Mouse (Mus musculus): Measurements from ENCODE around the gene Adam15. TPM values are rescaled to one million over a fixed set of nuclear protein-coding genes. Genes with fewer than 3 reads are reported as not detected.
A peak's percentile ranks its signal among the peaks of the same experiment; 100 is the strongest.

Gene Adam15
- polyA plus RNA-seq, 1 experiment from 2014 or later, result 23.2 TPM

- peaks cover 83% of the 10 kb centered on the region for H3K27me3 ChIP-seq (replicated peaks; ENCODE audit: control insufficient read depth, insufficient read depth, low read length)
- no peak overlapping the region for H3K9ac ChIP-seq (ENCODE audit: low read depth, low read length)
- H3K9me3 ChIP-seq (ENCODE audit: control insufficient read depth, low read length), result no peaks in the 10 kb centered on the region
- no peaks in the 10 kb centered on the region for H3K36me3 ChIP-seq (ENCODE audit: control insufficient read depth, insufficient read depth, low read length)
- H3K4me2 ChIP-seq, result peak overlapping the region; percentile 89
- WGBS, result 19% methylated on average over 21 of the region's 21 CpGs
- H3K4me1 ChIP-seq (replicated peaks; ENCODE audit: control insufficient read depth, insufficient read depth, low read length), result peaks cover 43% of the 10 kb centered on the region
- peak overlapping the region; percentile 63 for H3K4me3 ChIP-seq (ENCODE audit: low read depth, low read length)
- ATAC-seq (replicated peaks; ENCODE audit: low FRiP score) (no peak), DNase-seq (ENCODE audit: low spot score) (no peak)
- H3K27ac ChIP-seq (ENCODE audit: low read depth, low read length), result no peak overlapping the region
Measured at GRCm38 (mm10) chr3:89318971-89319590, 30.7 kb downstream of the Adam15 start.

- no peak for DNase-seq (ENCODE audit: low spot score)
- no peak overlapping the region for H3K9ac ChIP-seq (ENCODE audit: low read depth, low read length)
- H3K27ac ChIP-seq (ENCODE audit: low read depth, low read length), result no peak overlapping the region
- H3K4me2 ChIP-seq, result no peak overlapping the region
- H3K36me3 ChIP-seq (ENCODE audit: control insufficient read depth, insufficient read depth, low read length), result no peaks in the 10 kb centered on the region
- ATAC-seq (replicated peaks; ENCODE audit: low FRiP score), result no peak
- no peaks in the 10 kb centered on the region for H3K9me3 ChIP-seq (ENCODE audit: control insufficient read depth, low read length)
- peaks cover 43% of the 10 kb centered on the region for H3K4me1 ChIP-seq (replicated peaks; ENCODE audit: control insufficient read depth, insufficient read depth, low read length)
- no peak overlapping the region for H3K4me3 ChIP-seq (ENCODE audit: low read depth, low read length)
- WGBS, result 69% methylated on average over 8 of the region's 8 CpGs
- H3K27me3 ChIP-seq (replicated peaks; ENCODE audit: control insufficient read depth, insufficient read depth, low read length), result peaks cover 75% of the 10 kb centered on the region
Measured at GRCm38 (mm10) chr3:89318316-89318715, 31.5 kb downstream of the Adam15 start.

DNA sequence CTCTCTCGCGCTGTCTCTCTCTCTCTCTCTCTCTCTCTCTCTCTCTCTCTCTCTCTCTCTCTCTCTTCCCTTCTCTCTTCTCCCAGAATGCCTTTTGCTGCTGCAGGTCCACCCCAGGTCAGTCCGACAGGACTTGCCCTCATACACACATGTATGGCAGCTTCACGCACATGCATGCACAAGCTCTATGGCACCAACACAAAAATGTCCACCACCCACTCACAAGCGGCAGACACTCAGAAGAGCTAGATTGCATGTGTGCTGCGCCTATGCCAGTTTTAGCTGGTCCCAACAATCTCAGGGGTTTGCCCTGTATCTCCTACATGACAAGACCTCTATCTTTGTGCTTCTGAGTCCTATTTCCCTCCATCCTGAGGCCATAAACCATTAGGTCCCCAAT lies 32.5 kb downstream of the Adam15 start:
- Histone ChIP-seq H3K4me3 (ENCODE audit: low read depth, low read length) (no peak overlapping the region), H3K4me2 (no peak overlapping the region), H3K27me3 (replicated peaks; ENCODE audit: control insufficient read depth, insufficient read depth, low read length) (peaks cover 65% of the 10 kb centered on the region), H3K4me1 (replicated peaks; ENCODE audit: control insufficient read depth, insufficient read depth, low read length) (peaks cover 38% of the 10 kb centered on the region), H3K9me3 (ENCODE audit: control insufficient read depth, low read length) (no peaks in the 10 kb centered on the region), H3K9ac (ENCODE audit: low read depth, low read length) (no peak overlapping the region), H3K36me3 (ENCODE audit: control insufficient read depth, insufficient read depth, low read length) (no peaks in the 10 kb centered on the region), H3K27ac (ENCODE audit: low read depth, low read length) (no peak overlapping the region)
- ATAC-seq (replicated peaks; ENCODE audit: low FRiP score) (no peak), DNase-seq (ENCODE audit: low spot score) (no peak)
- WGBS, result 57% methylated on average over 6 of the region's 6 CpGs

- Histone ChIP-seq H3K4me2 (0 out of 2 replicates have a peak overlapping the region, but pooled peaks have one; percentile 11), H3K4me1 (replicated peaks; ENCODE audit: control insufficient read depth, insufficient read depth, low read length) (peaks cover 34% of the 10 kb centered on the region), H3K27ac (ENCODE audit: low read depth, low read length) (no peak overlapping the region), H3K9me3 (ENCODE audit: control insufficient read depth, low read length) (no peaks in the 10 kb centered on the region), H3K36me3 (ENCODE audit: control insufficient read depth, insufficient read depth, low read length) (no peaks in the 10 kb centered on the region), H3K27me3 (replicated peaks; ENCODE audit: control insufficient read depth, insufficient read depth, low read length) (peaks cover 60% of the 10 kb centered on the region), H3K9ac (ENCODE audit: low read depth, low read length) (no peak overlapping the region), H3K4me3 (ENCODE audit: low read depth, low read length) (no peak overlapping the region)
- WGBS, result 5% methylated on average over 4 of the region's 4 CpGs
- DNase-seq (ENCODE audit: low spot score) (peak; percentile 66), ATAC-seq (replicated peaks; ENCODE audit: low FRiP score) (peak; percentile 42; the same call in 1 of the 2 replicates)
Measured at GRCm38 (mm10) chr3:89316833-89317232, 33.0 kb downstream of the Adam15 start.

DNA sequence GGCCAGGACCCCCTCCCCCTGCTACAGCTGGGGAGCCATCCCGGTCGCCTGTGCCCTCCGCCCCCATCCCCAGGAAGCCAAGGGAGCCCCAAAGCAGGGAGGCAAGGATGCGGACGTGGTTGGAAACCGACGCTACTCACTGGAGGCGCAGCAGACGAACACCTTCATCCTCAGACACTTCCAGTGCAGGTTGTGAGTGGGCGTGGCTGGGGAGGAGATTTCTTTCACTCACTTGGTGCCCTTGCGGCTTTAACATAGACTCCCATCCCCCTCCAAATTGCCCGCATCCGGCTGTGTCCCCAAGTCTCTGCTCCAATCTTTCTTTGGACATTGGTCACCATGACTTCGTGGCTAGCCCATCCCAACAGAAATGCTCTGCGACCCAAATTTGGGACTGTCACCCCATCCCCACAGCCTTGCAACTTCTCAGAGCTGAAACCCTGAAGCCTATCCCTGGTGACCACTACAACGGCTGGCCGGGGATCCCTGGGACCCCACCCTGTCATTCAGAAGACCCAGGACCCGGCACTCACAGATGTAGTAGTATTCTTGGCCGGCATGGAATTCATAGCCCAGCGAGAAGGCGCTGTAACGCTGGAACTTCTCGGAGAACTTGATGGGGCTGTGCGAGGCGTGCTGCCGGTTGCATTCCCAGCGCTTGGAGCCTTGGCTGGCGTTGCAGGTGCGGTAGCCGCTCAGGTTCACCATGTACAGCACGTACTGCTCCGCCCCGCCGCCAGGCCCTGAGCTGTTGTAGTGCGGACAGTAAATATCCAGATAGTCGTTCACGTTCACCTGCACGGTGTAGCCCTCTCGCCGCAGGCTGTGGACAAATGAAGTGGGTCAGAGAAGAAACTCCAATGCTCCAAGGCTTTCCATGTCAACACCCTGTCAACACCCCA lies 33.6 kb downstream of the Adam15 start:
- Histone ChIP-seq H3K4me1 (replicated peaks; ENCODE audit: control insufficient read depth, insufficient read depth, low read length) (peaks cover 27% of the 10 kb centered on the region), H3K27ac (ENCODE audit: low read depth, low read length) (no peak overlapping the region), H3K4me2 (peak overlapping the region; percentile 61), H3K9ac (ENCODE audit: low read depth, low read length) (no peak overlapping the region; the same call in 1 of the 2 replicates), H3K9me3 (ENCODE audit: control insufficient read depth, low read length) (no peaks in the 10 kb centered on the region), H3K36me3 (ENCODE audit: control insufficient read depth, insufficient read depth, low read length) (no peaks in the 10 kb centered on the region), H3K4me3 (ENCODE audit: low read depth, low read length) (peak overlapping the region; percentile 38), H3K27me3 (replicated peaks; ENCODE audit: control insufficient read depth, insufficient read depth, low read length) (peaks cover 54% of the 10 kb centered on the region)
- 21% methylated on average over 40 of the region's 40 CpGs for WGBS
- no peak for ATAC-seq (replicated peaks; ENCODE audit: low FRiP score)
- DNase-seq (ENCODE audit: low spot score), result no peak

DNA sequence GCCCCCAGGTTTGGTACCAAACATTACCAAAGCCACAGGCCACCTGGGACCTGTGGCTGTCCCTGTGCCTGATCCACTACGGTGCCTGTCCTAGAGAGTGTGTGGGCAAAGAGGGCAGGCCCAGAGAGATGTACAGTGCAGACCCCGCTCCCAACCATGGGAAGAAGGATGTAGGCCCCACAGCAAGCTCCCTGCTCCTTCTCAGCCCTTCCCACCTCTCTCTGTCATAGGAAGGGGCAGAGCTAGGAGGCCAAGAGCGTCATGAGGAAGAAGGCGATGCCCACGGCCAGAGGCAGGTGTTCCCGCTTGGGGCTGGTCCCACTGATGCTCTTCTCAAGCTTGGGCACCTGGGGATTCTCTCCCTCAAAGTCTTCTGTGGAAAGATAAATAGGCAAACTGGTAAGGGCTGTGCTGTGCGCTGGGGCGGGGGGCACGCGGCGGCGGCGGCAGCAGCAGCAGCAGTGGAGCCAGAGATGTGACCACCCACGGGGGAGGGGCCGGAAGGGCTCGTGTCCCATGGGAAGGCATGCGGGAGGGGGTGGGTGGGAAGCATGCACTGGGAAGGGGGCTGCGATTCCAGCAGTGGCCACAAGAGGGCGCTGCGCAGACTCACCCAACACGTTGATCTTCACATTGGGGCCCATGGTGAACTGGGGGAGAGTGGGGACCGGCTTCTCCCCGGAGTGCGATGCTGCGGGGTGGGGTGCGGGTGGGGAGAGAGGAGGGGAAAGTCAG lies 34.4 kb downstream of the Adam15 start:
- Histone ChIP-seq H3K4me1 (replicated peaks; ENCODE audit: control insufficient read depth, insufficient read depth, low read length) (peaks cover 20% of the 10 kb centered on the region), H3K36me3 (ENCODE audit: control insufficient read depth, insufficient read depth, low read length) (no peaks in the 10 kb centered on the region), H3K27ac (ENCODE audit: low read depth, low read length) (no peak overlapping the region), H3K9me3 (ENCODE audit: control insufficient read depth, low read length) (no peaks in the 10 kb centered on the region), H3K9ac (ENCODE audit: low read depth, low read length) (peak overlapping the region; percentile 2; the same call in 1 of the 2 replicates), H3K27me3 (replicated peaks; ENCODE audit: control insufficient read depth, insufficient read depth, low read length) (peaks cover 46% of the 10 kb centered on the region), H3K4me2 (peak overlapping the region; percentile 61), H3K4me3 (ENCODE audit: low read depth, low read length) (peak overlapping the region; percentile 38)
- ATAC-seq (replicated peaks; ENCODE audit: low FRiP score) (no peak; the same call in 1 of the 2 replicates), DNase-seq (ENCODE audit: low spot score) (peak; percentile 85)
- WGBS, result 9% methylated on average over 24 of the region's 26 CpGs

DNA sequence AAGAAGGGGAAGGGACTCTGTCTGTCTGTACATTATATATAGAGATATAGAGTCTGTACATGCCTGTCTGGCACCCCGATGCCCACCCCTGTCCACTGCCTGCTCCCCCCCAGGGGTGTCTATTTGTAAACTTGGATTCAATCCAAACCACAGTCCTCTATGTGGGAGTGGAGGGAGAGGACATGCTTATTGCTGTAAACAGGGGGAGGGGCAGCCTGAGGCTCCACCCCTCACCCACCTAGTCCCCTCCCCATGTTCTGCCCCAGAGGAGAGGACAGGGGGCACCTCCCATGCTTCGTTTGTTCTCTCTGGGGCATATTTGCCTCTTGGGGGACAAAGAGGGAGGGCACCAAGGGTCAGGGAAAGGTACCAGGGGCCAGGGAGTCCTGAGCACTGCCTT lies 35.0 kb downstream of the Adam15 start:
- Histone ChIP-seq H3K4me3 (ENCODE audit: low read depth, low read length) (no peak overlapping the region), H3K36me3 (ENCODE audit: control insufficient read depth, insufficient read depth, low read length) (no peaks in the 10 kb centered on the region), H3K4me2 (peak overlapping the region; percentile 61), H3K27ac (ENCODE audit: low read depth, low read length) (no peak overlapping the region), H3K27me3 (replicated peaks; ENCODE audit: control insufficient read depth, insufficient read depth, low read length) (peaks cover 40% of the 10 kb centered on the region), H3K9ac (ENCODE audit: low read depth, low read length) (no peak overlapping the region), H3K4me1 (replicated peaks; ENCODE audit: control insufficient read depth, insufficient read depth, low read length) (peaks cover 15% of the 10 kb centered on the region), H3K9me3 (ENCODE audit: control insufficient read depth, low read length) (no peaks in the 10 kb centered on the region)
- DNase-seq (ENCODE audit: low spot score) (no peak), ATAC-seq (replicated peaks; ENCODE audit: low FRiP score) (no peak)
- WGBS, result 46% methylated on average over 2 of the region's 2 CpGs

- no peak for DNase-seq (ENCODE audit: low spot score)
Measured at GRCm38 (mm10) chr3:89314340-89314739, 35.5 kb downstream of the Adam15 start.

More at GRCm38 (mm10) chr3:89314340-89314739, 35.5 kb downstream of the Adam15 start:
- no peak overlapping the region; the same call in 1 of the 2 replicates for H3K27ac ChIP-seq (ENCODE audit: low read depth, low read length)
- peaks cover 36% of the 10 kb centered on the region for H3K27me3 ChIP-seq (replicated peaks; ENCODE audit: control insufficient read depth, insufficient read depth, low read length)
- no peak overlapping the region for H3K4me2 ChIP-seq
- 74% methylated on average over 5 of the region's 5 CpGs for WGBS
- H3K4me1 ChIP-seq (replicated peaks; ENCODE audit: control insufficient read depth, insufficient read depth, low read length), result peaks cover 12% of the 10 kb centered on the region
- no peaks in the 10 kb centered on the region for H3K36me3 ChIP-seq (ENCODE audit: control insufficient read depth, insufficient read depth, low read length)
- H3K9me3 ChIP-seq (ENCODE audit: control insufficient read depth, low read length), result no peaks in the 10 kb centered on the region
- H3K4me3 ChIP-seq (ENCODE audit: low read depth, low read length), result no peak overlapping the region
- no peak for ATAC-seq (replicated peaks; ENCODE audit: low FRiP score)
- no peak overlapping the region for H3K9ac ChIP-seq (ENCODE audit: low read depth, low read length)

All from liver, embryonic 11.5 days (tissue).